Mouse (Mus musculus) olfactory bulb, adult 2 months (tissue): ENCODE measurements around the gene Edaradd.

Source experiments
- CTCF ChIP-seq: fragments of 200-500 bp; IDR thresholded peaks from 2 replicates; pipeline ENCODE4 v1.5.1; 2012; ENCODE audit warnings: low read depth, mild to moderate bottlenecking, low read length, moderate library complexity; ENCODE audit not compliant: insufficient read depth
- POLR2A ChIP-seq: fragments of 200-500 bp; IDR thresholded peaks from 2 replicates; pipeline ENCODE4 v1.6.1; 2012; ENCODE audit warnings: mild to moderate bottlenecking, low read depth, low read length, moderate library complexity; ENCODE audit not compliant: insufficient read depth

GRCm38 (mm10) chr13:12497809-12498208 lies 22.4 kb downstream of the Edaradd start:
- no peak for TF ChIP-seq CTCF
- TF ChIP-seq POLR2A, result no peak
